Mouse (Mus musculus) ovary, adult 10 weeks (tissue): ENCODE data around the gene Nell1. TPM values are rescaled to one million over a fixed set of nuclear protein-coding genes. Genes with fewer than 3 reads are reported as not detected.

ENCODE experiments used
- polyA plus RNA-seq: library from polyadenylated mRNA; stranded (reverse); fragments of 350-450 nt; fragmentation: Illumina TruSeq; extraction: RNeasy Lipid Tissue Mini Kit (QIAGEN cat#74804); gene quantifications from one replicate; pipeline ENCODE4 v1.2.3, GENCODE M21; 2014

Nell1 gene
- polyA plus RNA-seq = 2.2 TPM

GRCm38 (mm10) chr7:49974841-49975440 lies at the start of gene Nell1:
TSS of gene Nell1 (plus strand) at chr7:49974864.

GRCm38 (mm10) chr7:50598890-50599289 lies 624.2 kb downstream of the Nell1 start, which contains the start of gene 4933405O20Rik:
TSS of gene 4933405O20Rik (plus strand) at chr7:50599190.

Other genes starting within 250 kb of the Nell1 start
- gene Htatip2, start 215.7 kb upstream of the Nell1 start, polyA plus RNA-seq = 6.7 TPM
- gene Prmt3, start 196.5 kb upstream of the Nell1 start, polyA plus RNA-seq = 65.0 TPM
- not detected for gene Slc6a5, start 64.7 kb upstream of the Nell1 start, polyA plus RNA-seq